Mouse (Mus musculus) stomach, postnatal 0 days (tissue): Measurements from ENCODE around the gene Sdsl. TPM values are rescaled to one million over a fixed set of nuclear protein-coding genes. Genes with fewer than 3 reads are reported as not detected.

ENCODE experiments used
- ATAC-seq: fragments of 200-750 bp; cut with Nextera tagmentation; 2 replicates; pipeline ENCODE4 v1.8.0; 2017; ENCODE audit not compliant: low FRiP score, low TSS enrichment
- DNase-seq: peaks from one replicate; pipeline ENCODE4 v3.0.0-alpha.2; 2016; ENCODE audit warnings: low spot score
- H3K27ac ChIP-seq: fragments of 300-500 bp; sonication (generic); replicated peaks from 2 replicates; pipeline ENCODE4 v1.5.1; 2014; ENCODE audit warnings: mild to moderate bottlenecking, control low read depth
- H3K27me3 ChIP-seq: fragments of 300-500 bp; sonication (generic); 2 replicates; pipeline ENCODE4 v1.6.1; 2014; ENCODE audit warnings: low read length; ENCODE audit not compliant: control insufficient read depth, insufficient read depth
- H3K36me3 ChIP-seq: fragments of 300-500 bp; sonication (generic); 2 replicates; pipeline ENCODE4 v1.6.1; 2014; ENCODE audit warnings: low read length, mixed read lengths; ENCODE audit not compliant: control insufficient read depth, insufficient read depth
- H3K4me1 ChIP-seq: fragments of 300-500 bp; sonication (generic); replicated peaks from 2 replicates; pipeline ENCODE4 v1.6.1; 2014; ENCODE audit warnings: antibody characterized with exemption; ENCODE audit not compliant: control insufficient read depth, insufficient read depth
- H3K4me2 ChIP-seq: fragments of 300-500 bp; sonication (generic); replicated peaks from 2 replicates; pipeline ENCODE4 v1.6.1; 2014; ENCODE audit warnings: low read depth, mild to moderate bottlenecking, control low read depth, moderate library complexity
- H3K4me3 ChIP-seq: fragments of 300-500 bp; sonication (generic); 2 replicates; pipeline ENCODE4 v1.5.1; 2014; ENCODE audit warnings: low read depth, low read length, control low read depth
- H3K9ac ChIP-seq: fragments of 300-500 bp; sonication (generic); 2 replicates; pipeline ENCODE4 v1.6.1; 2014; ENCODE audit warnings: mild to moderate bottlenecking, low read length, control low read depth, mixed read lengths
- H3K9me3 ChIP-seq: fragments of 300-500 bp; sonication (generic); 2 replicates; pipeline ENCODE4 v1.6.1; 2016; ENCODE audit warnings: low read length; ENCODE audit not compliant: control insufficient read depth
- CTCF ChIP-seq: IDR thresholded peaks from 2 replicates; pipeline ENCODE4 v1.5.1; 2016; ENCODE audit warnings: antibody characterized with exemption, low read depth, mild to moderate bottlenecking, moderate library complexity
- EP300 ChIP-seq: optimal IDR thresholded peaks from 2 replicates; pipeline ENCODE3; 2016; ENCODE audit warnings: antibody characterized with exemption
- WGBS: fragments of 180-500 bp; shearing (Covaris S2); extraction: QIAGEN DNeasy Blood & Tissue Kit; methylation state at CpG from one replicate; pipeline ENCODE4 v1.1.7; 2014; 5-methylcytosine and 5-hydroxymethylcytosine counted together
- polyA plus RNA-seq: library from polyadenylated mRNA; unstranded; fragments of >200 nt; fragmentation: Nextera tagmentation; extraction: Ambion mirVana; gene quantifications from 2 replicates; pipeline ENCODE4 v1.2.1, GENCODE M21; 2015

Gene Sdsl
- polyA plus RNA-seq, 1 experiment from 2014 or later, result 16.8 TPM

DNA sequence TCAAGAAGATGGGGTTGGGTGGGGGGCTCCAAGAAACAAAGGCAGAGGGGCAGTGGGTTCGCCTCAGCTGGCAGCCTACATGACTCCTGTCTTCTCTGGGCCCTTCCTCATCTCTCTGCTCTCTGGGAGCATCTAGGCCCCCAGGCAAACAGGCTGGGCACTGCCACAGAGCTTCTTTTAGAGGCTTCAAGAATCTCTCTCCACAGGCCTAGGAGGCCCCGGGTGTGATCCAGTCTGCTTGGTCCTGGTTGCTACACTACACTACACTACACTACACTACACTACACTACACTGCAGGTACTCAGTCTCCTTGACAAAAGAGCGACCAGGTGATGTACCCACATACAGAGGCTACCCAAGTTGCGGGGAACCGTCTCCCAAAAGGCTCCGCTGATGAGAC lies 42.9 kb downstream of the Sdsl start:
- H3K4me3 ChIP-seq, result no peak overlapping the region
- 6% methylated on average over 6 of the region's 6 CpGs for WGBS
- H3K4me1 ChIP-seq, result no peaks in the 10 kb centered on the region
- H3K4me2 ChIP-seq, result no peak overlapping the region
- DNase-seq, result no peak
- no peak for TF ChIP-seq CTCF
- no peak for TF ChIP-seq EP300
- H3K36me3 ChIP-seq, result no peaks in the 10 kb centered on the region
- peaks cover 35% of the 10 kb centered on the region for H3K27me3 ChIP-seq
- ATAC-seq, result no peak
- H3K9ac ChIP-seq, result no peak overlapping the region
- no peaks in the 10 kb centered on the region for H3K9me3 ChIP-seq
- H3K27ac ChIP-seq, result no peak overlapping the region

- Histone ChIP-seq H3K4me2 (no peak overlapping the region), H3K4me3 (no peak overlapping the region), H3K27ac (no peak overlapping the region), H3K27me3 (peaks cover 28% of the 10 kb centered on the region), H3K4me1 (no peaks in the 10 kb centered on the region), H3K9me3 (no peaks in the 10 kb centered on the region), H3K9ac (no peak overlapping the region), H3K36me3 (no peaks in the 10 kb centered on the region)
- WGBS, result 2% methylated on average over 5 of the region's 6 CpGs
- DNase-seq (no peak), ATAC-seq (no peak)
- TF ChIP-seq EP300, result no peak
- TF ChIP-seq CTCF, result no peak
These were observed 43.6 kb downstream of the Sdsl start for GRCm38 (mm10) chr5:120428990-120429389.

DNA sequence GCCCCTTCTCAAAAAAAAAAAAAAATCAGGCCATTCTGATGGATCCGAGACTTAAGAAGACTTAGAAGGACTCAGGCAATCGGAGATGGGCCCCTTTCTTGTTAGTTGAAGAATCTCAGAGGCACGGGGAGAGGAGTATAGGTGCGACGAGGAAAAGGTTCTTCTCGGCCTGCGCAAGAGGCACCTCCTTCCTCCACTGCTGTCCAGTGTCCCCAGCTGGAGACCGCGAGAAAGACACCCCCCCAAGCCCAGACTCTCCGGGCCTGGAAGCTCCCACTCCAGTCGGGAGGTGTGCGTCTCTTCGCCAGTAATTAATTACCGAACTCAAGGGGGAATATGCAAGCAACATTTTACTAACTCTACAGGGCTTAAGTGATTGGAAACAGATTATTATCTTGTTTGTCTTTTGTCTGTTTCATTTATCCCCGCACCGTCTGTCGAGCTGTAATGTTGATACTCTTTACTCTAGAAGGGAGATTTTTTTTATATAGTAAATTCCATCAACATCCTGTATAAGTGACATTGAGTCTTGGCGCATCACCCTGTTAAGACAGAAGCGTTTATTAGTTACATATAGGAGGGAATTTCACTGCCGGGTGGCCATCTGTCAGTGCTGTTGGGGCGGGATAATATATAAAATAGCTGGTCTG lies 44.3 kb downstream of the Sdsl start:
- Histone ChIP-seq H3K9me3 (no peaks in the 10 kb centered on the region), H3K4me3 (no peak overlapping the region), H3K4me2 (no peak overlapping the region), H3K36me3 (no peaks in the 10 kb centered on the region), H3K27me3 (peaks cover 28% of the 10 kb centered on the region), H3K9ac (no peak overlapping the region), H3K4me1 (no peaks in the 10 kb centered on the region), H3K27ac (no peak overlapping the region)
- TF ChIP-seq CTCF (no peak), EP300 (no peak)
- DNase-seq (no peak), ATAC-seq (no peak)
- WGBS, result 2% methylated on average over 21 of the region's 21 CpGs

DNA sequence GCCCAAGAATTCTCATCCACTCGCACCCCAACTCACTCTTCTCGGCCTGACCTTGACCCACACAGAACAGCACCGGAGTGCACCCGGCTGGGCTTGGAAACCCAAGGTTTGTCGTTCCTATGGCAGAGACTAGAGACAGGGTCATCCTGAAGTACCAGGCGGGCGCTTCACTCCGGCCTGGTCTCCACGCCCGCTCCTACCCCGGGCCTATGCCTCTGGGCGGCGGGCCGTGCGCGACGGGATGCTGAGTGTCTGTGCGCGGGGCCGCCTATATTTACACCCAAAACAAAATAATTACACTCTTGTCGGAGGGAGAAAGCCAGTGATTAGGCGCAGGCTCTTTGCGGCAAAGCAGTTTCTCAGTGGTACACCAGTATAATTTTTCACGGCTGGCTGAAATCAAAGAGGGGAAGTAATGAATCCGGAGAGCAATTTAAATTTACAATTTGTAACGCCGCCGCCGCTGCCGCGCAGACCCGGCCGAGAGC lies 45.1 kb downstream of the Sdsl start:
- H3K4me2 ChIP-seq, result no peak overlapping the region
- peaks cover 28% of the 10 kb centered on the region for H3K27me3 ChIP-seq
- no peak overlapping the region for H3K4me3 ChIP-seq
- H3K36me3 ChIP-seq, result no peaks in the 10 kb centered on the region
- ATAC-seq (no peak), DNase-seq (no peak)
- no peak overlapping the region for H3K9ac ChIP-seq
- H3K27ac ChIP-seq, result no peak overlapping the region
- TF ChIP-seq CTCF, result no peak
- no peak for TF ChIP-seq EP300
- under 1% methylated on average over 33 of the region's 33 CpGs for WGBS
- no peaks in the 10 kb centered on the region for H3K9me3 ChIP-seq
- no peaks in the 10 kb centered on the region for H3K4me1 ChIP-seq

- peaks cover 19% of the 10 kb centered on the region for H3K27me3 ChIP-seq
- H3K9ac ChIP-seq, result no peak overlapping the region
- TF ChIP-seq CTCF (no peak), EP300 (no peak)
- H3K4me3 ChIP-seq, result no peak overlapping the region
- DNase-seq (no peak), ATAC-seq (no peak)
- no peak overlapping the region for H3K27ac ChIP-seq
- no peaks in the 10 kb centered on the region for H3K4me1 ChIP-seq
- H3K9me3 ChIP-seq, result no peaks in the 10 kb centered on the region
- under 1% methylated on average over 10 of the region's 10 CpGs for WGBS
- no peaks in the 10 kb centered on the region for H3K36me3 ChIP-seq
- no peak overlapping the region for H3K4me2 ChIP-seq
These were observed 46.0 kb downstream of the Sdsl start for GRCm38 (mm10) chr5:120426572-120426971.

GRCm38 (mm10) chr5:120425711-120426110 lies 46.9 kb downstream of the Sdsl start:
- Histone ChIP-seq H3K4me3 (no peak overlapping the region), H3K9ac (no peak overlapping the region), H3K4me2 (no peak overlapping the region), H3K27ac (no peak overlapping the region), H3K36me3 (no peaks in the 10 kb centered on the region), H3K27me3 (peaks cover 13% of the 10 kb centered on the region), H3K9me3 (no peaks in the 10 kb centered on the region), H3K4me1 (no peaks in the 10 kb centered on the region)
- DNase-seq (no peak), ATAC-seq (no peak)
- no peak for TF ChIP-seq EP300
- TF ChIP-seq CTCF, result no peak
- WGBS, result 1% methylated on average over 11 of the region's 20 CpGs
